Mouse (Mus musculus): ENCODE results near the gene Ppp1r13b. TPM values are rescaled to one million over a fixed set of nuclear protein-coding genes. Genes with fewer than 3 reads are reported as not detected.
A peak's percentile ranks its signal among the peaks of the same experiment; 100 is the strongest.

Ppp1r13b gene
- total RNA-seq, 2 experiments from 2014 or later = 60.8 to 61.3 TPM

GRCm38 (mm10) chr12:111846815-111847214 is 61.1 kb downstream of the Ppp1r13b start:
- intact Hi-C loops (cut with DNase I) = no loop called here
- no peak for DNase-seq (ENCODE audit: extremely low spot score in 1 of 2, low spot score in 2 of 2)

DNA sequence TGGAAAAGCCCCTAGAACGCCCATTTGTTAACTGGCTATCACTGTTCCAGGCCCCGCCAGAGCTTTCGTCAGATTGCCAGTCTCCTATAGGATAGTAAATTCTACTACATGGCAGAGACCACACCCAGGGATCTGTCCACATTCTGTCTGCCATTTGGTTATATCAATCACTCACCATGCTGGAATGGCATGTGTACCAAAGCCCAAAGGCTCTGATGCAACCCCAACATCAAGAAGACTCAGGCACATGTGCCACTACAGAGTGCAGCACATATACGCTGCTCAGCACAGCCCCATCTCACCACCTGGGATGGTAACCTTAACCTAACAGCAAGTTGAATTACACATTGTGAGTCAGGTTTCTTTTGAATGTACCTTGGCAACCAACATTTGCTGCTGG is 62.0 kb downstream of the Ppp1r13b start:
- intact Hi-C loops (cut with DNase I) = no loop called here
- no peak for DNase-seq (ENCODE audit: extremely low spot score in 1 of 2, low spot score in 2 of 2)

GRCm38 (mm10) chr12:111843470-111843869 is 64.4 kb downstream of the Ppp1r13b start:
- no peak for DNase-seq (ENCODE audit: extremely low spot score in 1 of 2, low spot score in 2 of 2)
- intact Hi-C loops (cut with DNase I) = no loop called here

DNA sequence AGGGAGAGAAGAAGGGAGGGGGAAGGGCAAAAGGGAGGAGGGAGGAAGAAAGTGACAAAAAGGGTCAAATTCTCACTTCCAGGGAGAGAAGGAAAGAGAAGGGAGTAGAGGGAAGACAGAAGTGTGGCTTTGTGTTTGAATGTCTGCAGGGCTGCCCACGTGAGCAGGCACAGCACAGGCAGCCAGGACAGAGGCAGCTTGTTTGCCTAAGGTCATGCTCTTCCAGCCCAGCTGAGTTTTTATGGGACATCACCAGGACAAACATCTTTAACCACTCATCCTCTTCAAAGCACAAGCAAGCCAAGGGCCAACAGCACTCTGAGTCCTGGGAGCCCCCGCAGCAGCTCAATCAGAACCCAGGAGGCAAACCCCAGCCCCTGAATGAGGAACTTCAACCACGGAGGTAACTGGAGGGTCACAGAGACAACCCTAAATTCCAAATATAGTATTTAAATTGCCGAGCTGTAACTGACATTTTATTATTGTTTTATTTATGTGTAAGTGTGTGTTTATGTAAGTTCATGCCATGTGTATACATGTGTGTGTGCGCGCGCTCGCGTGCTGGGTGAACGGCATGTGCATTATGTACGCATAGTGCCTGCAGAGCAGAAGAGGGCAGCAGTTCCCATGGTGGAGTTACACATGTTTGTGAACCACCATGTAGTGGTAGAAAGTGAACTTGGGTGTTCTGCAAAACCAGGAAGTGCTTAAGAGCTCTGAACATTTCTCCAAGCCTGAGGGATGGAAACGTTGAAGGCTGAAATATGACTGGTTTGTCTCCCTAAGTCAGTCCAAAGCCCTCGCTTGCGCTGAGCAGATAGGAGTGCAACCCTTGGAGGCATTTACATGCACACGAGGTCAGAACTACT is 65.1 kb downstream of the Ppp1r13b start:
- intact Hi-C loops (cut with DNase I) = no loop called here
- DNase-seq (ENCODE audit: extremely low spot score in 1 of 2, low spot score in 2 of 2) = no peak

GRCm38 (mm10) chr12:111833457-111833856 is 74.5 kb downstream of the Ppp1r13b start:
- intact Hi-C loops (cut with DNase I) = no loop called here
- no peak for DNase-seq (ENCODE audit: extremely low spot score in 1 of 2, low spot score in 2 of 2)

DNA sequence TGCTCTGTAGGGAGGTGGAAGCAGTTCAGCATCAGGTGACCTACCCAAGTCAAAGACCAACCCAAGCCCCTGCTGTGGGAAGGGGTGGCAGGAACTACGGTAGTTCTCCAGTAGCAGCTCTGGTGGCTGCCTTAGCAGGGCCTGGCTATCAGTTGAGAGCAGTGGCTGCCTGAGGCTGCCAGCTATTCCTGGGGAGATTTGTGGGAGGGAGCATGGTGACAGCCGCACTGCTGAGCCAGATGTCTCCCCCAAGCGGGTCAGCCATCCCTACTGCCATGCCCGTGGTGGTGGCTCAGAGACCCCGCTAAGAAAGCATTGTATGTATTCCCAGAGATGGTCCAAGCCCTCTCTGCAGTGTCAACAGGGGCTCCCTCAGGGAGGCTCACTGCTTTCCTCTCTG is 75.3 kb downstream of the Ppp1r13b start:
- intact Hi-C loops (cut with DNase I) = no loop called here
- DNase-seq (ENCODE audit: extremely low spot score in 1 of 2, low spot score in 2 of 2) = no peak

DNA sequence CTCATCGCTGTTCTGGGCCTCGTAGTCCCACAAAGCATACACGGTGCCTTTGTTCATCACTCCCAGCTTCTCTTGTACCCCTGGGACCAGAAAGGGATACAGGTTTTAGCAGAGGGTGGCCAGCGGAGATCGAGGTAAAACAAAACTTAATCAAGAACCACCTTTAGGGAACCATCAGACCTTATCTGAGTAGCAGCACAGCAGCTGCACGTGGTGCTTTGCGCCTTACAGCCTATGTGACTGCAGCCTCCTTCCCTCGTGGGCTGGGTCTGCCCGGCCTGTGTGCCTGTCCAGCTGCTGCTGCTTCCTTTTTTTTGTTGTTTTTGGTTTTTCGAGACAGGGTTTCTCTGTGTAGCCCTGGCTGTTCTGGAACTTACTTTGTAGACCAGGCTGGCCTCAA is 77.5 kb downstream of the Ppp1r13b start:
- no peak for DNase-seq (ENCODE audit: extremely low spot score in 1 of 2, low spot score in 2 of 2)
- intact Hi-C loops (cut with DNase I) = no loop called here

DNA sequence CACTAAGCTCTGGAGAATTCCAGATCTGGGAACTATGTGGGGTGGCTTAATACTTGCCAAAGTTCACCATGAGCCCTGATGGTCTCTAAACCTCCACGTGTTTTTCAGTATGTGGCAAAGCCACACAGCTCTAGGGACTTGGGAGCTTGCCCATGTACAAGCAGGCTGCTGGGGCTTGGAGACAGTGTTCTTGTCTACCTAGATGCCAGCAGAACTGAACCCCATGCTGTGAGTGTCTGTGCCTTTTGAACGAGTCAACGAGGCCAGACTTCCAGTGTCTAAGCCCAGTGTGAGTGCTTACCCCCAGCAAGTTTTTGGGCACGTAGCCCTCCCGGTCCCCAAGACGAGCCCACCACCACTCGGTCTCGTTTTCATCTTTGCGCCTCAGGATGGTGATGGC is 78.0 kb downstream of the Ppp1r13b start:
- DNase-seq (ENCODE audit: extremely low spot score in 1 of 2, low spot score in 2 of 2) = no peak
- intact Hi-C loops (cut with DNase I) = no loop called here

GRCm38 (mm10) chr12:111829447-111829846 is 78.5 kb downstream of the Ppp1r13b start:
- intact Hi-C loops (cut with DNase I) = no loop called here
- no peak for DNase-seq (ENCODE audit: extremely low spot score in 1 of 2, low spot score in 2 of 2)

- peak in 1 of 2 experiments; percentile 12 for DNase-seq (ENCODE audit: extremely low spot score in 1 of 2, low spot score in 2 of 2)
- intact Hi-C loops (cut with DNase I) = no loop called here
Observed at GRCm38 (mm10) chr12:111827556-111827955, 80.4 kb downstream of the Ppp1r13b start.

- intact Hi-C loops (cut with DNase I) = no loop called here
- DNase-seq (ENCODE audit: extremely low spot score in 1 of 2, low spot score in 2 of 2) = no peak
Observed at GRCm38 (mm10) chr12:111821931-111822330, 86.0 kb downstream of the Ppp1r13b start.

DNA sequence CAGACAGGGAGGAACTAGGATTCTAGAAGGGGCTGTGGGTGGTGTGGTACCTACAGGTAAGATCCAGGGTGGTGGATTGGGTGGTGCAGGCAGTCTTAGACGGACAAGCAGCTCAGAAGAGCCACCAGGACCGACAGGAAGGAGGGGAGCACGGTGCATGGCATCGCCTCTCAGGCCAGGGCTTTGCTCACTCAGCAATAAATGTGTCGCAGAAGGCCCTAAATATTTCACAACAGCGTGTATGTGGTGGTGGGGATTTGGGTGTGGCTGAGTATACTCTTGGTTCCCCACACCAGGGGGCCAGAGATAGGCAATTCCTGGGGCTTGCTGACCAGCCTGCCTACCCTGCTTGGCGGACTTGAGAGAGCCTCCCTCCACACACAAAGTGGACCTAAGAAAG is 87.2 kb downstream of the Ppp1r13b start:
- DNase-seq (ENCODE audit: extremely low spot score in 1 of 2, low spot score in 2 of 2) = no peak
- intact Hi-C loops (cut with DNase I) = no loop called here

- DNase-seq (ENCODE audit: extremely low spot score in 1 of 2, low spot score in 2 of 2) = no peak
- intact Hi-C loops (cut with DNase I) = no loop called here
Observed at GRCm38 (mm10) chr12:111819936-111820335, 88.0 kb downstream of the Ppp1r13b start.

DNA sequence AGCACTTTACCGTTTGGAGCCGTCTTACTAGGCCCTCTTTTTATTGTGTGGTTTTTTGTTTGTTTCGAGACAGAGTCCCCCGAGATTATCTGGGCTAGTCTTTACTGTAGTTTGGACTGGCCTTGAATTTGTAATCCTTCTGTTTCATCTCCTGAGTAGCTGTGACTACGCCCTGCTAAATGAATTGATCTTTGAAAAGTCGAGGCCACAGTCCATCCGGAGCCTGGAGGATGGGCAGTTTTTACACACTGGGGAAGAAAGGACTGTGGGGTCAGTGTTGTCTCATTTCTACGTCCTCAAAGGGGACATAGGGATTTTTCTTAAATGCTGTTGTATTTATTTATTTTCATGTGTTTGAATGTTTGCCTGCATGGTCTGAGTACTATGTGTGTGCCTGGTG is 89.9 kb downstream of the Ppp1r13b start:
- intact Hi-C loops (cut with DNase I) = no loop called here
- no peak for DNase-seq (ENCODE audit: extremely low spot score in 1 of 2, low spot score in 2 of 2)

GRCm38 (mm10) chr12:111816967-111817366 is 90.9 kb downstream of the Ppp1r13b start:
- DNase-seq (ENCODE audit: extremely low spot score in 1 of 2, low spot score in 2 of 2) = no peak
- intact Hi-C loops (cut with DNase I) = no loop called here

GRCm38 (mm10) chr12:111816528-111816927 is 91.4 kb downstream of the Ppp1r13b start:
- DNase-seq (ENCODE audit: extremely low spot score in 1 of 2, low spot score in 2 of 2) = peak; percentile 33 to 61
- intact Hi-C loops (cut with DNase I) = no loop called here

DNA sequence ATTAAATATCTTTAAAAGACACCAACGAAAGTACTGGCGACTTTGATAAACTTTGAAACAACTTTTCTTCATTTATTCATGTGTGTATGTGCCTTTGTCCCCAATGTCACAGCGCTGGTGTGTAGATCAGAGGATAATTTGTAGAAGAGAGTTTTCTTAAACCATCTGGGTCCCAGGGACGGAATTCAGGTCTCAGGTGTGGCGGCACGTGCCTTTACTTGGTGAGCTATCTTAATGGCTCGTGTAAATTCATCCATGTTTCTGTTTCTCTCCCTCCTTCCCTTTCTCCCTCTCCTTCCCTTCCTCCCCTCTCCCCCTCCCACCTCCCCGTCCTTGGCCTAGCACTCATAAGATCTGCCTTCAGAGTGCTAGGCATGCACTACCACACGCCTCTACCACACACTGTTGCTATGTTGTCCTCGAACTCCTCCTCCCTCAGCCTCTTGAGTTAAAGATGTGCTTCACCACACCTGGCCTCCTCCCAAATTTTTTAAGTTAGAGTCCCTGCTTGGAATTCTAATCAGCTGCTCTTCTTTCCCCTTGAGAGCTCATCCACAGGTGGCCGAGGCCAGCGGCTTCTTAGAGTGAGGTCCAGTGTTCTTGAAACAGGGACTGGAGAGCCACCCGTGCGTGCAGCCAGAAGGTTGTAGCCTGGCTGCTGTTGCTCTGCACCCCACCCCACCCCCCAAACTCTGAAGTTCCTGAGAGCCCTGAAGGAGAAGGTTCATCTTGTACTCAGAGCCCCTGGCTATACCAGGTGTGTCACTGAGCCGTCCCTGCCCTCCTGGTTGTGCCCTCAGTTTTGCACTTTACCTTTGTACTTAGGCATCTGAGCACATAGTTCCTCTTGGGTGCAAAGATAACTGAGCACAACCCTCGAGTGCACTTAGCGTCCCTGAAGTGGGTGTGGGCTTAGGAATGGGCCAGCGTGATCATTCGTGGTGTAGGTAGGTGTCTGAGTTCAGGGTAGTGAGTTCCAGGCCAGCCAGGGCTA is 92.8 kb downstream of the Ppp1r13b start:
- intact Hi-C loops (cut with DNase I) = no loop called here
- no peak for DNase-seq (ENCODE audit: extremely low spot score in 1 of 2, low spot score in 2 of 2)

- peak; percentile 99 for DNase-seq (ENCODE audit: extremely low spot score in 1 of 2, low spot score in 2 of 2)
- intact Hi-C loops (cut with DNase I) = no loop called here
Observed at GRCm38 (mm10) chr12:111813766-111814617, 93.9 kb downstream of the Ppp1r13b start, which contains the start of the genes Xrcc3 and Zfyve21. Gene Xrcc3, minus strand, starts transcription at chr12:111813873. Gene Zfyve21, plus strand, starts transcription at chr12:111814170.
